Mouse (Mus musculus) E14TG2a.4 (cell line): ENCODE measurements around the gene S100a1.

Source experiments
- CTCF ChIP-seq: conservative IDR thresholded peaks from 2 replicates; pipeline ENCODE4 v1.5.1; 2014; ENCODE audit warnings: low read length
- NANOG ChIP-seq: IDR thresholded peaks from 2 replicates; pipeline ENCODE4 v1.6.1; 2014; ENCODE audit warnings: borderline replicate concordance, low read length, mixed read lengths
- POU5F1 ChIP-seq: IDR thresholded peaks from 2 replicates; pipeline ENCODE4 v1.6.1; 2014; ENCODE audit warnings: low read length, borderline replicate concordance

- no peak for TF ChIP-seq CTCF
- TF ChIP-seq NANOG: no peak
- TF ChIP-seq POU5F1: no peak
Measured at GRCm38 (mm10) chr3:90515242-90515641, 1.1 kb upstream of the S100a1 start.
